Mouse (Mus musculus) forebrain, postnatal 0 days (tissue): ENCODE measurements around the gene Manbal. TPM values are rescaled to one million over a fixed set of nuclear protein-coding genes. Genes with fewer than 3 reads are reported as not detected.

Experiments
- ATAC-seq: fragments of 200-750 bp; cut with Nextera tagmentation; 2 replicates; pipeline ENCODE4 v1.8.0; 2017; ENCODE audit warnings: mild to moderate bottlenecking, moderate library complexity
- DNase-seq: peaks from one replicate; pipeline ENCODE4 v3.0.0-alpha.2; 2015
- H3K27ac ChIP-seq: fragments of 300-500 bp; sonication (generic); 2 replicates; pipeline ENCODE4 v1.5.1; 2014; ENCODE audit warnings: low read depth, mild to moderate bottlenecking, antibody characterized with exemption, low read length, moderate library complexity, mixed read lengths
- H3K27me3 ChIP-seq: fragments of 300-500 bp; sonication (generic); 2 replicates; pipeline ENCODE4 v1.6.1; 2014; ENCODE audit warnings: mild to moderate bottlenecking, low read length, mixed read lengths; ENCODE audit not compliant: insufficient read depth
- H3K36me3 ChIP-seq: fragments of 300-500 bp; sonication (generic); 2 replicates; pipeline ENCODE4 v1.6.1; 2014; ENCODE audit warnings: mild to moderate bottlenecking, moderate library complexity; ENCODE audit not compliant: insufficient read depth
- H3K4me1 ChIP-seq: fragments of 300-500 bp; sonication (generic); 2 replicates; pipeline ENCODE4 v1.6.1; 2014; ENCODE audit warnings: antibody characterized with exemption; ENCODE audit not compliant: insufficient read depth
- H3K4me2 ChIP-seq: fragments of 300-500 bp; sonication (generic); 2 replicates; pipeline ENCODE4 v1.6.1; 2014; ENCODE audit warnings: low read depth, mild to moderate bottlenecking, moderate library complexity
- H3K4me3 ChIP-seq: fragments of 300-500 bp; sonication (generic); 2 replicates; pipeline ENCODE4 v1.5.1; 2014; ENCODE audit warnings: low read depth, low read length, mixed read lengths
- H3K9ac ChIP-seq: fragments of 300-500 bp; sonication (generic); 2 replicates; pipeline ENCODE4 v1.6.1; 2014; ENCODE audit warnings: mild to moderate bottlenecking
- H3K9me3 ChIP-seq: fragments of 300-500 bp; sonication (generic); 2 replicates; pipeline ENCODE4 v1.6.1; 2016; ENCODE audit warnings: low read length
- CTCF ChIP-seq: sonication (generic); IDR thresholded peaks from 2 replicates; pipeline ENCODE4 v1.5.1; 2016; ENCODE audit warnings: antibody characterized with exemption, control low read depth, low read depth
- whole genome bisulfite sequencing: fragments of 180-500 bp; shearing (Covaris S2); extraction: QIAGEN DNeasy Blood & Tissue Kit; methylation state at CpG from one replicate; pipeline ENCODE4 v1.1.7; 2014; 5-methylcytosine and 5-hydroxymethylcytosine counted together
- polyA plus RNA-seq: library from polyadenylated mRNA; unstranded; fragments of >200 nt; fragmentation: Nextera tagmentation; extraction: Ambion mirVana; gene quantifications from 2 replicates; pipeline ENCODE4 v1.2.1, GENCODE M21; 2015
- total RNA-seq: library from RNA; depleted of rRNA; stranded (reverse); fragments of >200 nt; gene quantifications from 2 replicates; pipeline ENCODE4 v1.2.3, GENCODE M21; 2014

Gene Manbal
- total and polyA plus RNA-seq, 2 experiments from 2014 or later = 73.6 to 139 TPM

DNA sequence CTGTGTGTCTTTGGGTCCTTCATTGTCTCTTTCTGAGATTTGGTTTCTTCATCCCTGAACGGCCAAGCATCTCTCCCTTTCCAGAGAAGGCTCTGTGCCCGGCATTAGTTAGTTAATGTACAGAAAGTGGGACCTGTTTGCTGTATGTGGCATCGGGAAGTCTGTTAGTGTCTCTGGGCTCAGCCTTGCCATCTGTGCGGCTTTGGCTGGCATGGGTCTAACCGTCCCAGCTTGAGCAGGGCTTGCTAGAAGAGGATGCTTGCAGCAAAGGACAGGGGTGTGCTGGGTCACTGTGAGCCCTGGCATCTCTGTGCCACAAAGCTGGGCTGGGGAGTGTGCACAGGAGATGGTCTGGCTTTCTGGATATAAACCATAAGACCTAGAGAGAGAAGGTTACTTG lies 59.8 kb downstream of the Manbal start:
- TF ChIP-seq CTCF = no peak
- Histone ChIP-seq H3K27ac (no peak overlapping the region), H3K9me3 (no peaks in the 10 kb centered on the region), H3K27me3 (no peaks in the 10 kb centered on the region), H3K9ac (no peak overlapping the region), H3K36me3 (peaks cover 15% of the 10 kb centered on the region; the same call in 1 of the 2 replicates), H3K4me2 (no peak overlapping the region), H3K4me1 (peaks cover 21% of the 10 kb centered on the region), H3K4me3 (no peak overlapping the region)
- ATAC-seq = no peak
- WGBS = 64% methylated on average over 5 of the region's 5 CpGs
- DNase-seq = no peak

DNA sequence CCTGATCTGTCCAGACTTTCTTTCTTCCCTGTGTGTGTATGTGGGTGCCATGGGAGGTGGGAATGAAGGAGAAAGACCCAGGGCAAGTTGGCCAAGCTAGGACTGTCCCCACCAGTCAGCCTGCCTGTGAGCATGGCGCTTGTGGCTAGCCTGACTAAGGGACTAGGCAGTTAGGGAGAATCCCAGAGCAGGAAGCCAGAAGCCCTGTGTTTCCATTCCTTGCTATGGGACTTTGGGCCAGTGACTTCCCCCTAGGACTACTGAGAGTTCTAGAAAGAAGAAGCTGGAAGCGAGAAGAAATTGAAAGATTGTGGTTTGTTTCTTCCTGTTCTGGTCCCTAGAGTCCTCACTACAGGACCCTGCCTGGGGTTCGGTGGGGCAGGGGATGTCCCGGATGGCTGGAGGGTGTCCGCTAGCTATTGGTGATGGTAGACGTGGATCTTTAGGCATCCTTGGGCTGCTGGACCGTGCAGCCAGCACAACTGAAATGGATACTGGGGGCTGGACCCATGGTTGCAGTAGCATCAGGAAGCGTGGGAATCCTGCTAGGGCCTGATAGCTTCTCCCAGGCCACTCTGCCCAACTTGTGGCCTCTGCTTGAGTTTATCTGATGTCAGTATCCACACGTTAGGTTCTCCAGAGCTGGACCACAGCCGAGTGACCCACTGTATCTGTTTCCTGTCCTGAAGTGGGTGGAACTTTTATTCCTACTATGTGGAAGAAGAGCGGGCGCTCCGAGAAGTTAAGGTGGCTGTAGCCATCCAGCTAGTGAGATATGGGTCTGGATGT lies 61.2 kb downstream of the Manbal start:
- 88% methylated on average over 13 of the region's 13 CpGs for WGBS

GRCm38 (mm10) chr2:157429735-157430134 lies 62.3 kb downstream of the Manbal start:
- peaks cover 15% of the 10 kb centered on the region; the same call in 1 of the 2 replicates for H3K36me3 ChIP-seq
- no peak for DNase-seq
- no peaks in the 10 kb centered on the region for H3K9me3 ChIP-seq
- no peak for ATAC-seq
- H3K27ac ChIP-seq = no peak overlapping the region
- no peak overlapping the region for H3K4me3 ChIP-seq
- no peak for TF ChIP-seq CTCF
- peaks cover 18% of the 10 kb centered on the region for H3K4me1 ChIP-seq
- no peak overlapping the region for H3K9ac ChIP-seq
- no peak overlapping the region for H3K4me2 ChIP-seq
- WGBS = 86% methylated on average over 7 of the region's 7 CpGs
- H3K27me3 ChIP-seq = no peaks in the 10 kb centered on the region

More for the DNA sequence above, 61.2 kb downstream of the Manbal start:
- no peak overlapping the region for H3K4me3 ChIP-seq
- no peak overlapping the region for H3K9ac ChIP-seq
- H3K4me1 ChIP-seq = peaks cover 13% of the 10 kb centered on the region; the same call in 1 of the 2 replicates
- no peak for ATAC-seq
- H3K27ac ChIP-seq = no peak overlapping the region
- TF ChIP-seq CTCF = no peak
- H3K4me2 ChIP-seq = no peak overlapping the region
- no peak for DNase-seq
- H3K9me3 ChIP-seq = no peaks in the 10 kb centered on the region
- H3K27me3 ChIP-seq = no peaks in the 10 kb centered on the region
- H3K36me3 ChIP-seq = peaks cover 15% of the 10 kb centered on the region; the same call in 1 of the 2 replicates

DNA sequence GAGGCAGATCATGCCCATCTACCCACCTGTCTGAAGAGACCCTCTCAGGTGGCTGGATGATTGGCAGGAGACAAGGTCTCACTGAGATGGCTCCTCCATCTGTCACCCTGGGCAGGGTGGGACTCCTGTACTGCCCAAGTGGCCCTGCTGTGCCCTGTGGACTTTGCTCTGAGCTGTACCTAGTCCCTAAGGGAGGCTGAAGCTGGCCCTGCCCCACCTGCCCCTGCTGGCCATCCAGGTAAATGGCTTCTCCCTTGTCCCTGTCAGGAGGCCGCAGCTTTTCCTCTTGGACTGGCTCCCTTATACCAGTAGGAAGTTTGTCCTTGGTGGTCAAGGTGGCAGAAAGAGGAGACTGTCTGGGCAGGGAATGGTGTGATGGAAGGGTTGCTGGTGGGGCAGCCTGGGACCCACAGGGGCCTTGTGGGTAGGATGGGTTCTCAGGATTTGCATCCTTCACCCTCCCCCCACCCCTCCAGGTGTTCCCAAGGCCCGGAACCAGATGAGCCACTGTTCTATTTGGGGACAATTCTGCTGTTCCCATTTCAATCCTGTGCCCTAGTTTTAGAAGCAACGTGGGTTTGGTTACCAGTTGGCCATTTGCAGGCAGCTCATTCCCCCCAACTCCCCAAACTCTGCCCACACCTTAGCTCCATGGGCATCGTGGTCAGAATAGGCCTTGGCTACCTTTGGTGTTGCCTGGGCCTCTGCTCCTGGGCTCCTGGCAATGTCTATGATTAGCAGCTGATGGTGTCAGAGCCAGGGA lies 63.5 kb downstream of the Manbal start:
- Histone ChIP-seq H3K4me1 (peaks cover 10% of the 10 kb centered on the region), H3K9ac (no peak overlapping the region), H3K4me3 (no peak overlapping the region), H3K27me3 (no peaks in the 10 kb centered on the region), H3K27ac (no peak overlapping the region), H3K9me3 (no peaks in the 10 kb centered on the region), H3K4me2 (no peak overlapping the region), H3K36me3 (peaks cover 20% of the 10 kb centered on the region; the same call in 1 of the 2 replicates)
- 67% methylated on average over 4 of the region's 4 CpGs for WGBS
- ATAC-seq (no peak), DNase-seq (no peak)
- TF ChIP-seq CTCF = no peak

DNA sequence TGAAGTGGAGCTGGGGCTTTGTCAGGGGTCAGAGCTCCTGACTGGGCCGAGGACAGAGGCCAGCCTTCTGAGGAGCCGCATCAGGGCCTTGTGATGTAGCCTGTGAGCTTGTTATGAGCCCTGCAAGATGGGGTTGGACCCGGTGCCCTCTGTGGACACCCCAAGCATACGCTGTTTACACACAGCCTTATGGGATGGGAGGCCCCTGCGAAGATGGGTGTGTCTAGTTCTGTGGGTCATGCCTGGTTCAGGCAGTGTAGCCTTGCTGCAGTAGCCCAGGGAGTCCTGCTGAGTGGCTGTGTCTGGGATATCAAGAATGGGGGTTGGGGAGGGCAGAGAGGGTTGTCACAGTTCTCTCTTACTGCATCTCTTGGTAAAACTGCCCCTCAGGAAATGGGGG lies 64.5 kb downstream of the Manbal start:
- peaks cover 10% of the 10 kb centered on the region for H3K4me1 ChIP-seq
- peak overlapping the region; percentile 64 for H3K27ac ChIP-seq
- H3K27me3 ChIP-seq = no peaks in the 10 kb centered on the region
- no peaks in the 10 kb centered on the region for H3K9me3 ChIP-seq
- 76% methylated on average over 5 of the region's 5 CpGs for WGBS
- H3K9ac ChIP-seq = 0 out of 2 replicates have a peak overlapping the region, but pooled peaks have one; percentile 22
- H3K4me2 ChIP-seq = no peak overlapping the region
- DNase-seq = no peak
- no peak for ATAC-seq
- no peak for TF ChIP-seq CTCF
- no peak overlapping the region for H3K4me3 ChIP-seq
- H3K36me3 ChIP-seq = peaks cover 20% of the 10 kb centered on the region; the same call in 1 of the 2 replicates

DNA sequence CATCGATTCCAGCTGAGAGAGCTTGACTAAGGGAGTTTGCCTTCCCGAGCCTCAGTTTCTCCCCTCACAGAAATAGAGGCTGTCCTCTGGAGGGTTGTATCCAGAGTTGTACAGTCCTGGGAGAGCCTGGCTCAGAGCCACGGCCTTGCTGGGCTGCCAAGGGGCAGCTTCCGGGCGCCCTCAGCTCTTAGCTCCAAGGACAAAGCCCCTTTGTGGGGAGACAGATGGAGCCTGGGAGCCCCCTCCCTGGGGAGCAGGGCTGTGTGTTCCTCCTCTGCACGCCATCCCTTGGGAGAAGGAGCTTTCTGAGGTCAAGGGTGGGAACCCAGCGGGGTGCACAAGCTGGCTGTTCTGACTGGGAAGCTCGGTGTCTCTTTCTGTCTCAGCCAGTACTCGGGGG lies 65.1 kb downstream of the Manbal start:
- 28% methylated on average over 9 of the region's 9 CpGs for WGBS
- H3K9me3 ChIP-seq = no peaks in the 10 kb centered on the region
- peaks cover 10% of the 10 kb centered on the region for H3K4me1 ChIP-seq
- H3K27ac ChIP-seq = peak overlapping the region; percentile 64
- H3K4me3 ChIP-seq = no peak overlapping the region
- H3K27me3 ChIP-seq = no peaks in the 10 kb centered on the region
- H3K36me3 ChIP-seq = peaks cover 20% of the 10 kb centered on the region; the same call in 1 of the 2 replicates
- H3K4me2 ChIP-seq = no peak overlapping the region
- ATAC-seq (peak; percentile 72), DNase-seq (peak; percentile 72)
- 0 out of 2 replicates have a peak overlapping the region, but pooled peaks have one; percentile 22 for H3K9ac ChIP-seq
- TF ChIP-seq CTCF = no peak
